Mouse (Mus musculus) heart, postnatal 0 days (tissue): ENCODE data around the gene 9530077C05Rik. TPM values are rescaled to one million over a fixed set of nuclear protein-coding genes. Genes with fewer than 3 reads are reported as not detected.

Source experiments
- ATAC-seq: fragments of 200-750 bp; cut with Nextera tagmentation; 2 replicates; pipeline ENCODE4 v1.8.0; 2017; ENCODE audit warnings: low read depth, moderate number of reproducible peaks, moderate library complexity; ENCODE audit not compliant: insufficient read depth
- DNase-seq: peaks from one replicate; pipeline ENCODE4 v3.0.0-alpha.2; 2016; ENCODE audit warnings: low spot score
- H3K27ac ChIP-seq: fragments of 300-500 bp; sonication (generic); 2 replicates; pipeline ENCODE4 v1.5.1; 2014; ENCODE audit warnings: low read depth, mild to moderate bottlenecking
- H3K27me3 ChIP-seq: fragments of 300-500 bp; sonication (generic); 2 replicates; pipeline ENCODE4 v1.6.1; 2014; ENCODE audit warnings: low read length, mixed read lengths; ENCODE audit not compliant: control insufficient read depth, insufficient read depth
- H3K36me3 ChIP-seq: fragments of 300-500 bp; sonication (generic); replicated peaks from 2 replicates; pipeline ENCODE4 v1.6.1; 2014; ENCODE audit warnings: low read length, mixed read lengths; ENCODE audit not compliant: control insufficient read depth, insufficient read depth
- H3K4me1 ChIP-seq: fragments of 300-500 bp; sonication (generic); 2 replicates; pipeline ENCODE4 v1.6.1; 2014; ENCODE audit warnings: antibody characterized with exemption; ENCODE audit not compliant: control insufficient read depth, insufficient read depth
- H3K4me2 ChIP-seq: fragments of 300-500 bp; sonication (generic); 2 replicates; pipeline ENCODE4 v1.6.1; 2014; ENCODE audit warnings: low read depth, mild to moderate bottlenecking, low read length, moderate library complexity
- H3K4me3 ChIP-seq: fragments of 300-500 bp; sonication (generic); 2 replicates; pipeline ENCODE4 v1.5.1; 2014; ENCODE audit warnings: low read depth, low read length
- H3K9ac ChIP-seq: fragments of 300-500 bp; sonication (generic); replicated peaks from 2 replicates; pipeline ENCODE4 v1.6.1; 2014; ENCODE audit warnings: low read depth, low read length, mixed read lengths
- H3K9me3 ChIP-seq: fragments of 300-500 bp; sonication (generic); replicated peaks from 2 replicates; pipeline ENCODE4 v1.6.1; 2016; ENCODE audit warnings: low read length; ENCODE audit not compliant: control insufficient read depth
- CTCF ChIP-seq: IDR thresholded peaks from 2 replicates; pipeline ENCODE4 v1.5.1; 2016; ENCODE audit warnings: antibody characterized with exemption, control low read depth, low read depth
- EP300 ChIP-seq: IDR thresholded peaks from 2 replicates; pipeline ENCODE4 v1.6.1; 2016; ENCODE audit warnings: antibody characterized with exemption, low read depth
- WGBS: fragments of 180-500 bp; shearing (Covaris S2); extraction: QIAGEN DNeasy Blood & Tissue Kit; methylation state at CpG from one replicate; pipeline ENCODE4 v1.1.7; 2014; 5-methylcytosine and 5-hydroxymethylcytosine counted together
- polyA plus RNA-seq: library from polyadenylated mRNA; unstranded; fragments of >200 nt; fragmentation: Nextera tagmentation; extraction: Ambion mirVana; gene quantifications from 2 replicates; pipeline ENCODE4 v1.2.1, GENCODE M21; 2015
- total RNA-seq: library from RNA; depleted of rRNA; stranded (reverse); fragments of >200 nt; gene quantifications from 2 replicates; pipeline ENCODE4 v1.2.3, GENCODE M21; 2014; ENCODE audit warnings: low replicate concordance

Gene 9530077C05Rik
- total and polyA plus RNA-seq, 2 experiments from 2014 or later = 0.69 to 0.85 TPM

GRCm38 (mm10) chr9:22385890-22386289 is 25.4 kb upstream of the 9530077C05Rik start:
- TF ChIP-seq EP300 (no peak), CTCF (no peak)
- Histone ChIP-seq H3K9me3 (no peaks in the 10 kb centered on the region), H3K36me3 (peaks cover 6% of the 10 kb centered on the region), H3K4me3 (no peak overlapping the region), H3K4me2 (peak overlapping the region; percentile 8; the same call in 1 of the 2 replicates), H3K4me1 (peaks cover 14% of the 10 kb centered on the region), H3K27ac (peak overlapping the region; percentile 58; the same call in 1 of the 2 replicates), H3K9ac (no peak overlapping the region), H3K27me3 (no peaks in the 10 kb centered on the region)
- DNase-seq (peak; percentile 12), ATAC-seq (no peak)
- 46% methylated on average over 2 of the region's 2 CpGs for WGBS

GRCm38 (mm10) chr9:22387901-22388300 is 23.4 kb upstream of the 9530077C05Rik start:
- peaks cover 14% of the 10 kb centered on the region for H3K4me1 ChIP-seq
- WGBS = 10% methylated on average over 6 of the region's 6 CpGs
- ATAC-seq = no peak
- H3K4me3 ChIP-seq = peak overlapping the region; percentile 84
- no peak for DNase-seq
- TF ChIP-seq EP300 = no peak
- H3K27me3 ChIP-seq = no peaks in the 10 kb centered on the region
- no peaks in the 10 kb centered on the region for H3K36me3 ChIP-seq
- H3K9ac ChIP-seq = peak overlapping the region; percentile 87; the same call in 1 of the 2 replicates
- H3K9me3 ChIP-seq = no peaks in the 10 kb centered on the region
- peak overlapping the region; percentile 95 for H3K27ac ChIP-seq
- H3K4me2 ChIP-seq = peak overlapping the region; percentile 85

- DNase-seq = peak; percentile 65
- H3K9me3 ChIP-seq = no peaks in the 10 kb centered on the region
- peak overlapping the region; percentile 85 for H3K4me2 ChIP-seq
- peak; percentile 11; the same call in 1 of the 2 replicates for TF ChIP-seq EP300
- no peak for TF ChIP-seq CTCF
- peak overlapping the region; percentile 84 for H3K4me3 ChIP-seq
- H3K27ac ChIP-seq = peak overlapping the region; percentile 95
- H3K27me3 ChIP-seq = no peaks in the 10 kb centered on the region
- 1% methylated on average over 31 of the region's 41 CpGs for WGBS
- H3K36me3 ChIP-seq = no peaks in the 10 kb centered on the region
- ATAC-seq = peak; percentile 62
- H3K9ac ChIP-seq = peak overlapping the region; percentile 87
- peaks cover 14% of the 10 kb centered on the region for H3K4me1 ChIP-seq
Observed at GRCm38 (mm10) chr9:22388401-22388980, 22.8 kb upstream of the 9530077C05Rik start.

GRCm38 (mm10) chr9:22389021-22389476 is 22.3 kb upstream of the 9530077C05Rik start, which contains the start of gene Anln:
Gene Anln (minus strand): TSS chr9:22389188.
- ATAC-seq = peak; percentile 96
- peak within 1 kb of the TSS; percentile 84 for H3K4me3 ChIP-seq
- 0% methylated on average over 29 of the region's 44 CpGs for WGBS
- peak within 1 kb of the TSS; percentile 95 for H3K27ac ChIP-seq
- peak within 1 kb of the TSS; percentile 85 for H3K4me2 ChIP-seq
- H3K36me3 ChIP-seq = no peaks in the 10 kb centered on the region
- peak; percentile 89 for DNase-seq
- H3K9me3 ChIP-seq = no peaks in the 10 kb centered on the region
- peaks cover 14% of the 10 kb centered on the region for H3K4me1 ChIP-seq
- no peaks in the 10 kb centered on the region for H3K27me3 ChIP-seq
- peak; percentile 10; the same call in 1 of the 2 replicates for TF ChIP-seq EP300
- TF ChIP-seq CTCF = no peak
- peak within 1 kb of the TSS; percentile 87 for H3K9ac ChIP-seq

DNA sequence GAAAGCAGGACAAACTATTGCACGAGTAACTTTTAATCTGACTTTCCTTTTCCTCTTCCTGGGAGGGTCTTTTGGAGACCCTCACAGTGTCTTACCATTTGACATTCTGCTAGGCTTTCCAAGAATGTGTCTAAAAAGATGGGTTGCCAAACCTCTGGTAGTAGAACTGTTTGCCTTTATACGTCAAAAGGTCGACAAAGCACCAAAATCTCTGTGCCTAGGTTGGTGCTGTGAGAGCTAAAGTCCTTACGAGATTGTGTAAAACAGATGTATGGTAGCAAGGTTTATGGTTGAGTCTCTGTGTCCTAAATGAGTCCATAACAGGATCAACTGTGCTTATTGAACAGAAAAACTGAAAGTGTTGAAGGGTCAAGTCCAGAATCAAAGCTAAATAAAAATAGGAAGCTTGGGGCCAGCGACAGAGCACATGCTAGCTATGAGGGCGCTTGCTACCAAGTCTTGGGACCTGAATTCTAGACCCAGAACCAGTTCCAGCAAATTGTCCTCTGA is 21.5 kb upstream of the 9530077C05Rik start:
- WGBS = 57% methylated on average over 6 of the region's 6 CpGs
- Histone ChIP-seq H3K9me3 (no peaks in the 10 kb centered on the region), H3K9ac (peak overlapping the region; percentile 87), H3K27ac (peak overlapping the region; percentile 95), H3K4me3 (peak overlapping the region; percentile 84), H3K36me3 (no peaks in the 10 kb centered on the region), H3K4me1 (peaks cover 14% of the 10 kb centered on the region), H3K4me2 (peak overlapping the region; percentile 85), H3K27me3 (no peaks in the 10 kb centered on the region)
- ATAC-seq (no peak), DNase-seq (no peak)
- TF ChIP-seq EP300 = no peak
- TF ChIP-seq CTCF = no peak
